Mouse (Mus musculus) frontal cortex, postnatal 36 days (tissue): Measurements from ENCODE around the gene Rab34.

Source experiments
- DNase-seq, 2 experiments: peaks; one replicate each; pipeline ENCODE4 v3.0.0; 2022; ENCODE audit warnings: low spot score in 2 of 2

Gene Rab34

GRCm38 (mm10) chr11:78213086-78213817 is 25.0 kb downstream of the Rab34 start:
- DNase-seq, result no peak

GRCm38 (mm10) chr11:78215709-78216317 is 27.6 kb downstream of the Rab34 start:
- DNase-seq, result peak in 1 of 2 experiments; percentile 33

GRCm38 (mm10) chr11:78223586-78223985 is 35.4 kb downstream of the Rab34 start:
- no peak for DNase-seq

DNA sequence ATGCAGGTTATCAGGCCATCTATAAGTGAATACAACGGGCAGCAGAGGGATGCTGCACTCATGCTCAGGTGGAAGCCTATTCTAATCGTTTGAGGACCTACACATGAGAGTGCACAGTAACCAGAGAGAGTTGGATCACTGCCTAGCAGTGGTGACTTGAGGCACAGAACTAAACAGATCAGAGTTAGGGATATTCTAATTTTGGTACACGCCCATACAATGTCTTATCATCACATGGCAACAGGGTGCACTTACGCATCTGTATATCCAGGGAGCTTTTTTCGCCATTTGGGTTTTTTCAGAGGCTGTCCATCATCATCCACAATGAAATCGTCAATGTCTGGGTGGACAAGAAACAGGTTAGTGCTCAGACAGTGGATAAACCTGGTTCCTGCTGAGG is 43.3 kb downstream of the Rab34 start:
- no peak for DNase-seq

DNA sequence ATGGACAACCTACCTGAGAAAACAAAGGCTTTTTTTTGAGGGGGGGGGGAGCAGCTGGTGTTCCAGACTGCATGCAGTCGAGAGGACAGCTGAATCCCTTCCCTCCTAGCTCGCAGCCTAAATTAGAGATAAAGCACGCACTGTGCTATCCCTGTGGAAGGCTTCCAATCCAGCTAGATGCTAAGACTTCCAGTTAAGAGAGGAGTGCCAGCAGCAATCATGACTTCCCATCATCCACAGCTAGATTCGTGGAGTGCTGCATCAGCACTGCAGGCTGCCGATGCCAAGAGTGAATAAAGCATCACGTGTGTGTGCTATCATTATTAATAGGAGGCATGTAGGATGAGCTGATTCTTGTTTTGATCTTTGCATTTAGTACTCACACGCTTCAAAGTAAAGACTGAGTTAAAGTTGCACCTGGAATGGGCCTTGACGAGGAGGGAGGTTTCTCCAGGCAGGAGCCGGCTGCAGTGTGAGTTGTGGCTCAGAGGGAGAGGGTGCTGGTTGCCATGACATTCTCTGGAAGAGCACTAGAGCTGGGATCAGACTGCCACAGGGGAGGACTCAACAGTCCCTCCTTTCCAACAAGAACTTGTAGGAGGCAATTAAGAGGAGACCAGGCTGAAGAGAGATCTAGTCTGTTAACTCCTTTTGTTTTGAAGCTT is 52.1 kb downstream of the Rab34 start:
- DNase-seq, result peak; percentile 40 to 75
